Mouse (Mus musculus) myocyte (in vitro differentiated cells): ENCODE data around the gene Akr1cl.

Experiments used
- E2F4 ChIP-seq: IDR thresholded peaks from one replicate; pipeline ENCODE4 v1.6.1; 2011; ENCODE audit warnings: mild to moderate bottlenecking, control low read depth, moderate library complexity; ENCODE audit not compliant: insufficient read depth
- POLR2AphosphoS2 ChIP-seq: IDR thresholded peaks from one replicate; pipeline ENCODE4 v1.6.1; 2011; ENCODE audit warnings: low read depth, control low read depth; ENCODE audit not compliant: insufficient read length
- REST ChIP-seq: IDR thresholded peaks from one replicate; pipeline ENCODE4 v1.6.1; 2011; ENCODE audit warnings: mild to moderate bottlenecking, control low read depth, moderate library complexity; ENCODE audit not compliant: insufficient read depth, insufficient read length
- SRF ChIP-seq: IDR thresholded peaks from one replicate; pipeline ENCODE4 v1.6.1; 2011; ENCODE audit warnings: low read depth; ENCODE audit not compliant: control insufficient read depth, insufficient read length
- USF1 ChIP-seq: IDR thresholded peaks from one replicate; pipeline ENCODE4 v1.6.1; 2011; ENCODE audit warnings: low read depth, mild to moderate bottlenecking, control low read depth, moderate library complexity

DNA sequence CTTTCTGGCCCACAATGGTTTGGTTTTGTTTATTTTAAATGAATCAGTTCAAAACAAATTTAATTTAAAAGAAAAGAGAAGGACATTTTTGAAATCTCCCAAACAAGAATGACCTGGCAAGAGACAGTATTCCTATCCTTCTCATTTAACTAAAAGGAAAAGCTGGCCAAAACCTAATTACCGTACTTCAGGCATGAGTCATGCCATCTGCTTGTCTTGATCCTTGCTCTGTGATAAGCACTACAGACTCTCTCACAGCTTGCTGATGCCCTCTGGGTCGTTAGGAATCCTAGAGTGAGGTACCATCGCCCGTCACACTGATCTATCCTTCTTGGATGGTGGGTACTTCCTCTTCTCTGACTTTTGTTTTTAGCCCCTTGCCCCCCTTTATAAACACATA lies 39.4 kb downstream of the Akr1cl start:
- TF ChIP-seq POLR2AphosphoS2 (no peak), E2F4 (no peak), USF1 (no peak), REST (no peak), SRF (no peak)
